Mouse (Mus musculus) kidney, adult 2 months (tissue): ENCODE data around the gene Ubr3.

Source experiments
- CTCF ChIP-seq: fragments of 200-500 bp; conservative IDR thresholded peaks from 2 replicates; pipeline ENCODE4 v1.5.1; 2011; ENCODE audit warnings: low read depth, mild to moderate bottlenecking, control low read depth, low read length, moderate library complexity, mixed read lengths; ENCODE audit not compliant: insufficient read depth, insufficient read length
- POLR2A ChIP-seq: fragments of 200-500 bp; IDR thresholded peaks from one replicate; pipeline ENCODE4 v1.6.1; 2011; ENCODE audit warnings: low read depth, low read length, control low read depth

DNA sequence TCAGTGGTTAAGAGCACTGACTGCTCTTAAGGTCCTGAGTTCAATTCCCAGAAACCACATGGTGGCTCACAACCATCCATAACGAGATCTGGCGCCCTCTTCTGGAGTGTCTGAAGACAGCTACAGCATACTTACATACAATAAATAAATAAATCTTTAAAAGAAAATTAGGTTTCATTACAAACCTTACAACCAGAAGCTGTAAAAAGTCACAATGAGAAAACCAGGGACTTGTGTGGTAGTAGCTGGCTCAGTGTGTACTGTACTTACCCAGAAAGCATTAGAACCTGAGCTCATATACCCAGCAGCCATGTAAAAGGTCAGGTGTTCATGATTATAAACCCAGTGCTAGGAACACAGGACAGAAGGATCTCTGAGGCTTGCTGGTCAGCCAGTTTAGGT is 13.1 kb upstream of the Ubr3 start:
- TF ChIP-seq CTCF (0 out of 2 replicates have a peak, but pooled peaks have one; percentile 8), POLR2A (no peak)
